ENCODE assay signal across 9 mouse cellular contexts in genomic region chr5:127336048-127336907, GRCm38 (mm10).
DNase-seq lines count a peak whose midpoint lies in the region; ATAC-seq and TF ChIP-seq lines count a peak whose summit lies in the region.
"Had no signal": no experiment of that assay in that cellular context is flagged by ENCODE, and none has a peak within 500 bp of the region (broad histone marks: within the 10 kb centered on the region; RNA-seq: fewer than 3 reads in every experiment).

No protein-coding gene starts in this region.

- DNase-seq in kidney, adult 18-20 months: no peak
- peak; percentile 79 for DNase-seq in embryo, embryonic 10 days (ENCODE audit: low spot score)
- peak; percentile 47 for DNase-seq in heart, adult 8-10 months (ENCODE audit: low spot score)
- DNase-seq in kidney, postnatal 0 days (ENCODE audit: low spot score): peak; percentile 50
- DNase-seq in lung, postnatal 4 days: peak; percentile 57 to 88
- no peak for DNase-seq in spleen, postnatal 4 days (ENCODE audit: low spot score in 2 of 2)
- no peak for DNase-seq in MN1 (ENCODE audit: low spot score)

- peaks cover 26% of the 10 kb centered on the region for H3K4me1 ChIP-seq in kidney, embryonic 15.5 days
- no peaks in the 10 kb centered on the region for H3K4me1 ChIP-seq in kidney, postnatal 0 days (replicated peaks; ENCODE audit: insufficient read depth, low read length)

- WGBS in kidney, embryonic 15.5 days: 16% methylated on average over 15 of the region's 15 CpGs
- 11% methylated on average over 15 of the region's 15 CpGs for WGBS in kidney, postnatal 0 days

- 0 out of 2 replicates have a peak, but pooled peaks have one; percentile 35 for ATAC-seq in kidney, embryonic 15.5 days (replicated peaks; ENCODE audit: low FRiP score)
- no peak for ATAC-seq in kidney, postnatal 0 days (replicated peaks; ENCODE audit: low FRiP score, low read depth)

- H3K27ac ChIP-seq in kidney, embryonic 15.5 days: no peak overlapping the region
- H3K27ac ChIP-seq in kidney, postnatal 0 days: no peak overlapping the region

- no peak overlapping the region for H3K9ac ChIP-seq in kidney, embryonic 15.5 days
- H3K9ac ChIP-seq in kidney, postnatal 0 days (ENCODE audit: low read depth, low read length): no peak overlapping the region

- no peaks in the 10 kb centered on the region for H3K9me3 ChIP-seq in kidney, embryonic 15.5 days (replicated peaks)
- no peaks in the 10 kb centered on the region for H3K9me3 ChIP-seq in kidney, postnatal 0 days (replicated peaks; ENCODE audit: low read length)

- TF ChIP-seq CTCF in kidney, postnatal 0 days (IDR thresholded peaks at IDR 0.05; ENCODE audit: low read depth): no peak

- no peaks in the 10 kb centered on the region for H3K36me3 ChIP-seq in kidney, embryonic 15.5 days
- no peaks in the 10 kb centered on the region for H3K36me3 ChIP-seq in kidney, postnatal 0 days (ENCODE audit: insufficient read depth, low read length)

- no peaks in the 10 kb centered on the region for H3K27me3 ChIP-seq in kidney, embryonic 15.5 days
- no peaks in the 10 kb centered on the region for H3K27me3 ChIP-seq in kidney, postnatal 0 days (ENCODE audit: insufficient read depth, low read length)
- H3K27me3 ChIP-seq: CH12.LX had no signal

- peak overlapping the region; percentile 28 for H3K4me2 ChIP-seq in kidney, embryonic 15.5 days
- H3K4me2 ChIP-seq in kidney, postnatal 0 days (ENCODE audit: low read length): peak overlapping the region; percentile 15; the same call in 1 of the 2 replicates

- H3K4me3 ChIP-seq in kidney, embryonic 15.5 days (replicated peaks): no peak overlapping the region
- no peak overlapping the region for H3K4me3 ChIP-seq in kidney, postnatal 0 days (replicated peaks; ENCODE audit: low read depth, low read length)

Comparison
In these comparisons a context has a peak if more than half of its experiments do, and no peak if none do; other contexts are left out.
1. DNase-seq: peak in embryo, embryonic 10 days (single experiment), heart, adult 8-10 months (single experiment), kidney, postnatal 0 days (single experiment) and lung, postnatal 4 days (2 of 2); none in kidney, adult 18-20 months (single experiment), spleen, postnatal 4 days (0 of 2) and MN1 (single experiment).